Mouse (Mus musculus): ENCODE measurements around the gene Rhox6.

- TF ChIP-seq MYOG (IDR thresholded peaks at IDR 0.05; ENCODE audit: control insufficient read depth, extremely low read depth, insufficient read length) (no peak), CTCF (IDR thresholded peaks at IDR 0.05; ENCODE audit: control insufficient read depth, insufficient read depth, insufficient read length) (no peak), MYOD1 (IDR thresholded peaks at IDR 0.05; ENCODE audit: control insufficient read depth, insufficient read length, low read depth) (no peak)
Measured at GRCm38 (mm10) chrX:37815665-37816064, 11.0 kb upstream of the Rhox6 start.
